Mouse (Mus musculus) embryo, embryonic 10.5 days (tissue): ENCODE results near the gene Tmem119.
"Not testable (repeated sequence)": the region's sequence is repeated elsewhere in the genome, so short reads cannot be mapped to it uniquely, and the experiment has no call there.

Experiments used
- DNase-seq: peaks from one replicate; pipeline ENCODE4 v3.0.0-alpha.2; 2015; ENCODE audit warnings: low spot score

Tmem119 gene

DNA sequence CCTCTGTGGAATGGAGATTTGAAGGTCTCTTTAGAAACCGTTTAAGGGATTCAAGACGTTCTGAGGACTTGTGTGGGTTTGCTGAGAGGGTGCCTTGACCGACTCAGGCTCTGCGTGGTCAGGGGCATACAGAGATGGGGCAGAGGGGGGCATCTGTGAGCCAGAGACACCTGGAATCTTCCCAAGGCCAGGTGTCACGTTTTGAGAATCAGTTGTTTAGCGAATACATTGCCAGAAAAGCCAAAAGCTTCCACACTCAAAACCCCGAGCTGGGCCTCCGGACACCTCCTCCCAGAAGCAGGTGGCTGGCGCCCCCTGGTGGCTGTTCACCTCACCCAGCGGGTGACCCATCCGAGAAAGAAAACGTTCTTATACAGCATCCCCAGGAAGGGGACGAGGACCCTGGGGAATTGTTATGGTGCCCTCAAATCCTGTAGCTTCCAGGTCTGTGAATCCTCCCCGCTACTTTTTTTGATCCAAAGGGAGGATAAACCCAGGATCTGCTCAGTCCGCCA, 15.4 kb upstream of the Tmem119 start:
- peak; percentile 89 for DNase-seq

DNA sequence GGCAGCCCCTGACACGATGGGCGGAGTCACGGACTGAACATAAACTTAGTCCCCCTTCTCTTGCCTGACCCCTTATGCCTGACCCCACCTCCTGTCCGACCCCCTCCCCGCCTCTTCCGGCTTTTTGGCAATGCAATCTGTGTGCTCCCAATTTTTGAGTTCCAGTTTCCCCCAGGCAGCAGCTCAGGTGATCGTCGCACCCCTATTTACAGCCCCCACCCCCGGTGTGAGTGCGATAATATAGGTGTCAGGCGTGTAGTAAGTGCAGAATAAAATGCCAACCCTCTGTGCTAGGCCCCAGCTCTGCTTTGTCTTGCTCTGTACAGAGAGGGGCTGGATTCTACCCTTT, 14.7 kb upstream of the Tmem119 start:
- DNase-seq: no peak

DNA sequence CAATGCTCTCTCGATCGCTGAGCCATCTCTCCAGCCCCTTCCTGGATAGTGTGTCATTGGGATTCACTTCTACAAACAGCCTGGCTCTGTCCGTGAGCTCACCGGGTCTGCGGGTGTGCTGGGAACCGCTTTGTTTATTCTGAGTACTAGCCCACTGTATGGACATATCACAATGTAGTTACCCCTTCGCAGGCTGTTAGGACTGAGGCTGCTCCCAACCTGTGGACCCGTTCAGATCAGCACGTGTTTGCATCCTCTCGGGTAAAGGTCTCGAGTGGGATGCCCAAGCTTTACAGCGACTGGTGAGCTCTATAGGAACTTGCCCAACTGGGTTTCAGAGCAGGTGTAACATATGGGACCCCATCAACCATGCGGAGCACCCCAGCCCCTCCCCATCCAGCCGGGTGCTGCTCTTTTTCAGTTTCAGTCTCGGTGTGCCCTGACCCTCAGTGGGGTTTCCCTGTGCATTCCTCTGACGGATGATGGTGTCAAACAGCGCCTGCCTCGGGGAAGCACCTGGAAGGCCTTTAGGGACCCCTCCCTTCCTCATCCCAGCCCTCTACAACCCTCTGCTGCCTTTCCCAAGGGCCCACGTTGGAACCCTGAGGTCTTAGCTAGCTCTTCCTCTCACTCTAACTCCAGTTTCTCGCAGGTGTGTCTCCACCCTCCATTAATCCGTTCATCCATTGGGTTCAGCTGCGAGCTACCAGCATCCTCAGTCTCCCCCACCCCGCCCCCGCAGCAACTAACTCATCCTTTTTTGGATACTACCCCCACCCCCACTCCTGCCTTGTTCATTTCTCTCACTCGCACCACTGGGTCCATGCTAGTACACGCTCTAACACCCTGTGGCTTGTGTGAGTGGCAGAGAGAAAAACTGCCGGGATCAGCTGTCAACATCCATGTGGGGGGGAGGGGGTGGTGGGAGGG, 14.1 kb upstream of the Tmem119 start:
- DNase-seq: no peak

DNA sequence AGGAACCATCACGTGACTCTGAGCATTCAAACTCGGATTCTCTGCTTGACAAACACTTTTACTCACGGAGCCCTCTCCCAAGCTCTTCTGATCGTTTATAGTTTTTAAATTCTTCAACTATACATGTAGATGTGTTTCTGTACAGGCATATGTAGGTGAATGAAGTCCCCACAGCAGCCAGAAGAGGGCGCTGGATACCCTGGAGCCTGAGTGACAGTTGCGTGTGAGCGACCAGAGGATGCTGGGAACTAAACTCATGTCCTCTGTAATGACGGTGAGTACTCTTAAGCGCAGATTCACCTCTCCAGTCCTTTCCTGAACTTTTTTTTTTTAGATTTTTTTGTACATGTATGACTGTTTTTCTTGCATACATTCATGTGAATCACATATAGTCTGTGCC, 13.3 kb upstream of the Tmem119 start:
- DNase-seq: peak; percentile 44

DNA sequence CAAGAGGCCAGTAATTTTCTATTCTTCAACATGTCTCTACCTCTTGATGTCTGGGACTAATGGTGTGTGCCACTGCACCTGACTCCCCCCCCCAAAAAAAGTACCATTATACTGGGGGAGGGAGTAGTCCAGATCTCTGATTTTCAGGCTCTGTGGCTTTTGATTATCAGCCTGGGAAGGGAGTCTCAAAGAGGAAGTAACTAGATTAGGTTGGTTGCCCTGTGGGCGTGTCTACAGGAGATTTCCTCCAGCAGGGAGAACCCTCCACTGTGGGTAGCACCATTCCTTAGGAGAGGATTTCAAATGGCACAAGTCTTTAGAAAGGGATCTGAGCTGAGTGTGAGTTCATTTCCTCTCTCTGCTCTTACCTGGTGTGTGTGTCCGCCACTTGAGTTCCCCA, 12.3 kb upstream of the Tmem119 start:
- DNase-seq: no peak

DNA sequence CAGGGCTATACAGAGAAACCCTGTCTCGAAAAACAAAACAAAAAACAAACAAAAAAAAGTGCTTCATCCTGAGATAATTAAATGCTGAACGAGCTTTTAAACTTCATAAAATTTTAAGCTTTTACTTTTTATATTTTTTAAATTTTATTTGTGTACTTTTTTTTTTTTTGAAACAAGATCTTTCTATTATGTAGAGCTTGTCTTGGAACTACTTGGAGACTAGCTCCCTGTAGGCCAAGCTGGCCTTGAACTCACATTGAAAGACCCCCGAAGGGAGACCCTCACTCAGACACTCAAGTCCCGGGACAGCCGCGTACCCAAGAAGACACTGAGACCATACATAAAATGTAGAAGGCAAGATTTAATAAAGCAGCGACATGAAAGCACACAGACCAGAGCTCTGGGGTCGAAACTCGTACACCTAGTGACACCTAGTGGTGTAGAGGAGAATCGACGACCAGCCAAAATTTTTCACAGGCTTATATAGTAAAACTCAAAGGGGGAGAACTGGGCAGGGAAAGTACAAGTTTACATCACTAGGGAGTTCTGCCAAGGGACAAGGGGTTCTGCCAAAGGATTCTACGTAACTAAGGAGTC, 11.6 kb upstream of the Tmem119 start:
- not testable (repeated sequence) for DNase-seq

DNA sequence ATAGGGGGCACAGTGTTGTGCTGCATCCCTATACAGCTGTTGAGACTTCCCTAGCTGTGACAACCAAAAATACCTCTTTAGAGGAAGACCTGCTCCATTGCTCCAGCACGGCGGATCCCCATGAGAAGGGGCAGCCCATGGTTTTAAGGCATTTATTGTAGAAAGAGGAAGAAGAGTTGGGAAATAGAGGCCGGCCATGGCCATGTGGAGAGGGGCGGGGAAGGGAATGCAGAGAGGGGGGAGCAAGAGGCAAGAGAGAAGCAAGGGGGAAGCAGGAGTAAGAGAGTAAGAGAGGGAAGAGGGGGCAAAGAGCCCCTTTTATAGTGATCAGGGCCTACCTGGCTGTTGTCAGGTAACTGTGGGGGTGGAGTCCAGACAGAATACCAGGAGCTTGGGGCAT, 9.8 kb upstream of the Tmem119 start:
- no peak for DNase-seq

DNA sequence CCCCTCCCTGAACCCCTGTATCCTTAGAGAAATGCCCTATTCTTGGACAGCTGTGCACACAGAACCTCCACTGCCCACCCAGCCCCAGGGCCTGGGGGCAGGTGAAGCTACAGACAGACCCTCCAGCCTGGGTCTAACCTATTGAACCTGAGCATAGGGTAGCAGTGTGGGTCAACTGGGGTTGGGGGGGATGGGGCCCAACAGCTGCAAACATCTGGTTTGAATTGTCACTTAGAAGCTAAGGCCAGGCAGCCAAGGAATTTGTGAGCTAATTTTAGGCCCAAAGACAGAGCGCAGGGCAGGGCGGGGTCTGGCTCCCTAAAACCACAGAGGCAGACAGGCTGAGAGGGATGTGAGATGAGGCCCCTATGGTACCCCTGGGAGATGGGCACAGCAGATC, 7.9 kb upstream of the Tmem119 start:
- DNase-seq: peak; percentile 68

DNA sequence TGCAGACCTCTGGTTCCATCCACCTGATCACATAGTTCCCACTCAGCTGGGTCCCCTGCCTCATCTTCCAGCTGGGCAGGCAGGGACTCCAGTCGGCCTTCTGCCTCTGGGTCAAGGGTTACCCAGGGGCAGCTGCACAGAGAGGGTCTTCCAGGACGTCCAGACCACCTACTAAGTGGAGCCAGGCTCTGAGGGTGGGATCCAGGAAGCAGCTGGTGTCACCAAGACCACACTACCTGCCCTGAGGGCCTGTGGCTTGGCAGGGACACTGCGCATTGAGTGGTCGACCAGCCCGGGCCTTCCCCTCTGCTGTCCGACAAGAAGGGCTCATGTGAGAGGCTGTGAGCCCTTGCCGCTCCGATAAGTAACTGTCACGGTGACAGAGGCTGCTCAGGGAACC, 7.4 kb upstream of the Tmem119 start:
- DNase-seq: no peak

DNA sequence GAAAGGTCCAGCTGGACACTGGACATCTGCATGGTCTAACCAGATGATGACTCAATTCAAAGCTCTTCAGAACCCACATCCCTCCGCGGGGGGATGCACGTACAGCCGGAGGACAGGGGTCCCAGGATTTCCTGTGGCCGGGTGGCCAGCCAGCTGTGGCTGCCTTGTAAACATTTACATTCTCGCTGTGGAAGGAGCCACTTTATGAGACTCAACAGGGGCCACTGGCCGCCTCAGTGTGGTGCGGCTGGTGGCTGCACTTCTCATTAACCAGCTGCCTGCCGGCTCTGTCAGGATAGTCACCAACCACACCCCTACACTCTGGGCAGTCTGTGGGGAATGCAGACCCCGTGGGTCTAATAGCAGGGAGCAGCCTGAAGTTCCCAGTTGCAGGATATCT, 6.1 kb upstream of the Tmem119 start:
- DNase-seq: no peak

DNA sequence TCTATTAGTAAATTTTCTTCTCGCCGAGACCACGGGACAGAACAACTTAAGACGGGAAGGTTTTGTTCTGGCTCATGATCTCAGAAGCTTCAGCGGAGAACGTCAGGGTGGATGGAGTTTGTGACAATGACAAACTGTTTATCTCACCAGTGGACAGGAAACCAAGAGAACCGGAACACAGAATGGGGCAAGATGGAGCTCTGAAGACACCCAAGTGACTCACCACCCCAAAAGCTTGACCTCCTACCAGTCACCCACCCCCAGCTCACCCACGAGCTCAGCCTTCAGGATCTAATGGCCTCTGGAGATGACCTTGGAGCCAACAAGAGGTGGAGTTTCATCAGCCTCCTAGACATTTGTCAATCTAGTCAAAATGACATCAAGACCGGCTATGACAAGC, 5.0 kb upstream of the Tmem119 start:
- no peak for DNase-seq

DNA sequence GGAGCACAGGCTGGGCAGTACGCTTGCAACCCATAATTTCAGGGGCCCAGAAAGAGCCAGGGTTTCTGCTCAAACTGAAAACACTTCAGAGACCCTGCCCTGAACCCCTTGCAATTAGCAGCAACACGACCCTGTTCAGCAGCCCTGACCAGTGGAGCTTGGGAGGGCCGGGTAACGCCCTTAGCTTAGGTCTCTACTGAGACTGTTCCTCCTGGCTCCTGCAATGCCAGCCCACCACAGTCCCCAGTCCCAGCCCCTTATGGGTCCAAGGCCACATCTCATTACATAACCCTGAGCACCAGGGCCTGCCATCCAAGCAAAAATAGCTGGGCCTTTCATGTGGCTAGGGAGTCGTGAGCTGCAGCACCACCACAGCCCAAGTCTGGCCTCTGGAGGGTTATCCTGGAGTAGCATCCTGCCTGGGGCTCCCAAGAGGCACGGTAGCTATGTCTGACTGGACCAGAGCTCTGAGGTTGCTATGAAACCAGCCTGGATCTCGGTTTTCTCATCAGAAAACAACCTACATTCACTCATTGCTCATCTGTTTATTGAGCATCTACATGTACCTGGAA, 4.2 kb upstream of the Tmem119 start:
- DNase-seq: no peak

DNA sequence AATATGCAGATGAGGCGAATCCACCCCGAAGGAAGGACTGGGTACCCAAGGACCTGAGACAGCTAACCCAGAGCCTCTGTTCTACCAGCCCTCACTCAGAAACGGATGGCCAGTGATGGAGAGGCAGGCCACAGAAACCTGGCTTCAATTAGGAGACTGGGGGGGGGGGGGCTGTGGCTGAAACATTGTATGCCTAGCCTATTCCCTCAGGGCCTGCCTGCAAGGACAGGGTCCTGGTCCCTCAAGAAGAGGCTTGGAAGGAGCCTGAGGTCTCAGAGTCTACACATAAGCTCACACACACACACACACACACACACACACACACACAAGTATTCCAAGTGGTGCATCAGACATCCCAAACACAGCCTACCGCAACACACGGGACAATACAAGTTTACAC, 625 bp downstream of the Tmem119 start:
- DNase-seq: peak; percentile 40

DNA sequence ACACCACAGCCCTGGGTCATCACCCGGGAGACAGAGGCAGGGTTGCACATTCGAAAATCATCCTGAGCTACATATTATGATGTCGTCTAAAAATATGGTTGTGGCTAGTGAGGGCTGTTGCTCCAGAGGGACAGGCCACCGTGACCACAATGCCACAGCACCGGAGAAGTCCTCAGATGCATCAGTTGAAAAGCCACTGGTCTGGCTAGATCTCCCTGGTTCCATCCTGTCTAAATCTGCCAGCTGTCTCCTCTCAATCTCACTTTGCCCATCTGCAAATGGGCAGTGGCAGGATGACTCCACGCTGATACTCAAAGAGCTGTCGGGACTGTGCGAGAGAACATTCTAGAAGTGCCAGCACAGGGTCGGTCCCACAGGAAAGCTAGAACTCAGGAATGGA, 1.8 kb downstream of the Tmem119 start:
- DNase-seq: no peak

DNA sequence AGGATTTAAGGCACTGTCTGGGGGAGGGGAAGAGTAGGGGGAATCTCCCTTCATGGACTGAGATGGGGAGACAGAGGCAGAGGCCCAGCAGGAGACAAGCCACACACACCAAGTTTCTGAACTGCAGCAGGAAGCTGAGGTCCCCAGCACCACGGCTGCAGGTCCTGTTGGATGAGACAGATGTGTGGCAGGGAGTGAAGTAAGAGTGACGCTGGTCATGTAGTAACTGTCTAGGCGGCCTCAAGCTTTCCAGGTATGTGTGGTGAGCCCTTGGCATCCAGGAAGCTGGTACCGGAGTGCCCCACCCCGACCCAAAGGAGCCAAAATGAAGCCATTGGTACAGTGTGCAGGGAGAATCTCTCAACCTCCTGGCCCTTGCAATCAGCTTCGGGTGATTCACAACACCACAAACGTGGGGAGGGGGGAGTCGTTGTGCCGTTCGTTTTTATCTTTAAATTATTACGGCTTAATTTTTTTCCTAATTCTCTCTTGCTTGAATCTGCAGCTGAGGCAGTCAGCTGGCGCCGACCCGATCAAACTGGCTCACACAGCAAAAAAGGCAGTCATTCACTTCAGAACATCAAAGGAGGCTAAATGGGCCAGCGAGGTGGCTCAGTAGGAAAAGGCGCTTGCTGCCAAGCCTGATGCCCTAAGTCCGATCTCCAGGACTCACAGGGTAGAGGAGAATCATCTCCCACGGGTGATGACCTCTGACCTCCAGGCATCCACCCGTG, 3.0 kb downstream of the Tmem119 start:
- DNase-seq: peak; percentile 42

DNA sequence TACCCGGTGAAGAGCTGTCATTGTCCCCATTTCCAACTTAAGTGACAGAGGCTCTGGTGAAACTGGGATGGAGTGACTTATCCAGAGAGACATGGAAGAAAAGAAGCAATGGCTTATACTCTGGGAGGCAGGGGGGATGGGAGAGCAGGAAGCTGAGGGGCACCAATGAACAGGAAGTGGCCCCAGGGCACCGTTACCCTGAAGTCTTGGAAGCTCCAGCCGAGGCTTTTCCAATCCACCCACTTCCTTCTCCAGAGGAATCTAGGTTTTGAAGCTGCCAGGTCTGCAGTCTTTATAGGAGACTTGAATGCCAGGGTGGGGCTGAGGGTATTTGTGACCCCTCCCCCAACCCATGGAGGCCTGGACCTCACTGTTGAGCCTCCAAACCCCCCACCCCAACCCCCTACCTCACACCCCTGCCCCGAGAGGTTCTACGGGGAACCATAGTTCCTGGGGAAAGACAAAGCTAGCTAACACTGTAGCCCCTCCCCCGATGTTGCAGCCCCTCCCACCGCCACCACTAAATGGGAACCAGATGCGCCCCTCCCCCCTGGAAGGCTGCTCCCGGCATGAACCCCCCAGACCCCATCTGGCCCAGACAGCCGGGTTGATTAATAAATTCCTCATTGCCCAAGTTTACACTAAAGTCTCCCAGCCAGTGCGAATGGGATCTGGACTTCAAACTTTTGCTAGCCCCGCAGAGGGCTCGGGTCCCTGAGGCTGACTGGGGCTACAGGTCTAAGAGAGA, 3.7 kb downstream of the Tmem119 start:
- DNase-seq: peak; percentile 87

DNA sequence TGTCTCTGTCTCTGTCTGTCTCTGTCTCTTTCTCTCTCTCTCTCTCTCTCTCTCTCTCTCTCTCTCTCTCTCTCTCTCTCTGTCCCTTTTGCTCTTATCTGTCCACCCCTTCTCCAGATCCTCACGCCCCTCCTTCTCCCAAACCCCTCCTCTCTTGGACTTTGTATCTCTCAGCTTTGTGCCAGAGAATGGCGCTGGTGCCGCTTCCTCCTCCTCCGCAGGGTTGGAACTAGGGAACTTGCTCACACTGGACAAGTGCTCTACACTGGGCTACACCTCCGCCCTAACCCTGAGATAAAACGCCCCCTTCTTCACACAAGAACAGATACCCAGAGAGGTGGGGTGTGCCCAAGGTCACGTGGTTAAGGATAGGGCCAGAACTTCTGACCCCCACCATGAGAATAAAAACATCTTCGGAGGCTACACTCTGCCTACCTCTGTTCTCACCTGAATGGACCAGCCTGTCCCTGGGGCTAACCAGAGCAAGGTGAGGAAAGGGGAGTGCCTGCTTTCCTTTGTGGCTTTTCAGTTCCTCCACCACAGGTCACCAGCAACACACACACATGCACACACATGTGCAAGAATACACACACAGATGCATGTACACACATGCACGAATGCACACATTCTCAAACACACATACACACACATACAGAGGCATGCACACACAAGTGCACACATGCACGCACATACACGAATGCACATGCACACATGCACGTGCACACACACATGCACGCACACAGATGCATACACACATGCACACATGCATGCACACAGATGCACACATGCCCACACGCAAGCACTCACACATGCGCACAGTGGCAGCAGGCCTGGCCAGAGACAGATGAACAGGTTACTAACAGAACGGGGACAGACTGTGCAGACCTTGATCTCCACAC, 8.9 kb downstream of the Tmem119 start:
- no peak for DNase-seq

DNA sequence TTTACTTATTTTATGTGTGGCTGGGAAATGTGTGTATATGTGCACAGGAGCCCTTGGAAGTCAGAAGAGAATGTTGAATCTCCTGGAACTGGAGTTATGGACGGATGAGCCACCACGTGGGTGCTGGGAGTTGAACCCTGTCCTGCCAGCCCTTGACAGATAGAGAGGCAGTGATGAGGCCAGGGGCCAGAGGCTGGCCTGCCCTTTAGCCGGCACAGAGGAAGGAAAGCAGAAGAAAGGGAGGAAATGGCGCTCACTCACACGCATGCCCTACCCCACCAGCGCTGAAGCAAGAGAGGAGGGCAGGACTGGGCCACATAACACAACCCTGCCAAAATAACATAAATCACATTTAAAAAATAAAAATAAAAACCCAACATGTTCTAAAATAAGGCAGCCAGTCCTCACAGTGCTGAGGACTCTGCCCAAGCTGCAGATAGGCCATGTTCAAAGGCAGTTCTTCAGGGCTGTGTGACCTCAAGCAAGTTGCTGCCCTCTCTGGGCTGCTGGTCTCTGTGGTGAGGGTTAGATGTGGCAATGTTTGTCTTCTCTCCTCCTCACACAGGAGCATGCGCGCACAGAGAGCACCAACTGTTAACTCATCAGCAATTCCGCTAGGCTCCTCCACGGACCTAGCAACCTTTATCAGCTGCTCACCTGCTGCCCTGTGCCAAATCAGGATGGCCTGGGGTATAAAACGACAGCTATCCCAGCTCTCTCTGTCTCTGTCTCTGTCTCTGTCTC, 9.7 kb downstream of the Tmem119 start:
- no peak for DNase-seq

DNA sequence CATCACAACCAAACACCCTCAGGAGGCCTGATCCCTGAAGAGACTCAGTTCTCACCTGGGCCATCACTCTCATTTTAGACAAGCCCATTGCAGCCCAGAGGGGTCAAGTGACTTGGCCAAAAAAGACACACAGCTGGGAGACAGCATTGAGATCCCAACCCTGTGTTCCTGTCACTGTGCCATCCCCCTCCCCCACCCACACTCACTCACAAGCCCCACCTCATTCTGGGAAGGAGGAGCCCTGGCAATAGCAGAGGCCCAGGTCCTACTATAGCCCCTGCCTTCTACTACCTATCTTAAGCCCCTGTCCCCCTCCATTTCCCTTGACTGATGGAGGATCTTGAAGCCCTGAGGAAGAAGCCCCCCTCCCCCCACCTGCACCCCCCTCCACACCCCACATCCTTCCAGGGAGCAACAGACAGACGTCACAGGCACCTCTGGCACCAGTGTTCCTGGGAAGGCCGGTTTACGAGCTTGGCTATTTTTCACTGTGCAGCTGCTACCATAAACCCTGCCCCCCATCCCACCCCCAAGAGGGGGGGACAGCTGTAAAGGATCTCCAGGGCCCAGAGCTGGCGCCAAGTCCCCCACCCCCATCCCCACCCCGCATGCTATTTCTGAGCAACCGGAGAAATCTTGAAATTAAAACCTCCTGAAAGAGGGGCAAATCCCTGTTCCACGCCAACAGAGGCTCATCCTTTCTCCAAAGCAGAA, 11.1 kb downstream of the Tmem119 start:
- peak; percentile 44 for DNase-seq
